Mouse (Mus musculus) lung, embryonic 14.5 days (tissue): ENCODE results near the gene Mrpl52. TPM values are rescaled to one million over a fixed set of nuclear protein-coding genes. Genes with fewer than 3 reads are reported as not detected.
A peak's percentile ranks its signal among the peaks of the same experiment; 100 is the strongest.

Experiments
- ATAC-seq: fragments of 200-750 bp; cut with Nextera tagmentation; 2 replicates; pipeline ENCODE4 v1.8.0; 2017; ENCODE audit warnings: mild to moderate bottlenecking, moderate TSS enrichment, moderate library complexity; ENCODE audit not compliant: insufficient read depth
- DNase-seq: peaks from one replicate; pipeline ENCODE4 v3.0.0-alpha.2; 2015
- H3K27ac ChIP-seq: fragments of 300-500 bp; sonication (generic); 2 replicates; pipeline ENCODE4 v1.5.1; 2014; ENCODE audit warnings: low read depth, mild to moderate bottlenecking, moderate library complexity
- H3K27me3 ChIP-seq: fragments of 300-500 bp; sonication (generic); 2 replicates; pipeline ENCODE4 v1.6.1; 2014; ENCODE audit warnings: low read length, control low read depth; ENCODE audit not compliant: insufficient read depth
- H3K36me3 ChIP-seq: fragments of 300-500 bp; sonication (generic); 2 replicates; pipeline ENCODE4 v1.6.1; 2014; ENCODE audit warnings: control low read depth; ENCODE audit not compliant: insufficient read depth
- H3K4me1 ChIP-seq: fragments of 300-500 bp; sonication (generic); 2 replicates; pipeline ENCODE4 v1.6.1; 2014; ENCODE audit warnings: antibody characterized with exemption, control low read depth; ENCODE audit not compliant: insufficient read depth
- H3K4me2 ChIP-seq: fragments of 300-500 bp; sonication (generic); 2 replicates; pipeline ENCODE4 v1.6.1; 2014; ENCODE audit warnings: mild to moderate bottlenecking
- H3K4me3 ChIP-seq: fragments of 300-500 bp; sonication (generic); 2 replicates; pipeline ENCODE4 v1.5.1; 2014; ENCODE audit warnings: low read depth, low read length
- H3K9ac ChIP-seq: fragments of 300-500 bp; sonication (generic); 2 replicates; pipeline ENCODE4 v1.6.1; 2014
- H3K9me3 ChIP-seq: fragments of 300-500 bp; sonication (generic); 2 replicates; pipeline ENCODE4 v1.6.1; 2016; ENCODE audit warnings: low read depth, low read length, control low read depth
- CTCF ChIP-seq: IDR thresholded peaks from 2 replicates; pipeline ENCODE4 v1.5.1; 2016; ENCODE audit warnings: antibody characterized with exemption, low read depth
- WGBS: fragments of 180-500 bp; shearing (Covaris S2); extraction: QIAGEN DNeasy Blood & Tissue Kit; methylation state at CpG from one replicate; pipeline ENCODE4 v1.1.7; 2014; 5-methylcytosine and 5-hydroxymethylcytosine counted together
- polyA plus RNA-seq: library from polyadenylated mRNA; unstranded; fragments of >200 nt; fragmentation: Nextera tagmentation; extraction: Ambion mirVana; gene quantifications from 2 replicates; pipeline ENCODE4 v1.2.1, GENCODE M21; 2014

The Mrpl52 gene
- polyA plus RNA-seq, 1 experiment from 2014 or later, result 274 TPM

DNA sequence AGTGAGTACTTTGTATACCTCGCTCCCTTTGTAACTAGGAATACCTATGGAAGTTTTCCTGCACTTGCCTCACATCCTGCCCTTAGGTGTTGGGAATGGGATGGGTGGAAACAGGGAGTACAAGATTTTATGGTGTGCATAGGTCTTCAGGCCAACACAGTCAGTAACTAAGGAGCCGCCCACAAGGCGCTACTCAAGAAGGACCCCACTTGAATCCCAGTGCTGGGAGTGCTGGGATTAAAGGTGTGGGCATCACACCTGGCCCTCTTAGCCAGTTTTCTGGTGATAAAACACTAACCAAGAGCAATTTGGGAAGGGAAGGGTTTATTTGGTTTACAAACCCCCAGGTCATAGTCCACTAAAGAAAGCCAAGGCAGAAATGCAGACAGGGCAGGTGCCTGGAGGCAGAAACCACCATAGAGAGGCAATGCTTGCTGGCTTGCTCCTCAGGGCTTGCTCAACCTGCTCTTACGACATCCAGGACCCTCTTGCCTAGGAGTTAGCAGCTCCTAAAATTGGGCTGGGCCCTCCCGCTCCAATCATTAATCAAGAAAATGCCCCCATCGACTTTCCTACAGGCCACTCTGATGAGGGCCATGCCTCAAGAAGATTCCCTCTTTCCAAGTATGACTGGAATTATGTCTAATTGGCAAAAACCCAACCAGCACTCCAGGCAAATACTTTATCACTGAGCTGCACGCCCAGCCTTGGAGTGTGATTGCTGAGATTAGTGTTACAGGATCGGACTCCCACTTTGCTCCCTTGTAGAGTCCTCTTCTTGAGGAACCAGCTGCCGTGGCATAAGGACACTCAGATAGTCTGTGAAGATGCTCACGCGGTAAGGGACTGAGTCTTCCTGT lies 28.2 kb downstream of the Mrpl52 start:
- Histone ChIP-seq H3K27me3 (no peaks in the 10 kb centered on the region), H3K27ac (no peak overlapping the region; the same call in 1 of the 2 replicates), H3K36me3 (no peaks in the 10 kb centered on the region), H3K4me2 (no peak overlapping the region), H3K9me3 (no peaks in the 10 kb centered on the region), H3K4me1 (no peaks in the 10 kb centered on the region), H3K9ac (no peak overlapping the region), H3K4me3 (no peak overlapping the region)
- ATAC-seq (peak; percentile 64), DNase-seq (peak; percentile 76)
- no peak for TF ChIP-seq CTCF
- WGBS, result 55% methylated on average over 11 of the region's 11 CpGs

DNA sequence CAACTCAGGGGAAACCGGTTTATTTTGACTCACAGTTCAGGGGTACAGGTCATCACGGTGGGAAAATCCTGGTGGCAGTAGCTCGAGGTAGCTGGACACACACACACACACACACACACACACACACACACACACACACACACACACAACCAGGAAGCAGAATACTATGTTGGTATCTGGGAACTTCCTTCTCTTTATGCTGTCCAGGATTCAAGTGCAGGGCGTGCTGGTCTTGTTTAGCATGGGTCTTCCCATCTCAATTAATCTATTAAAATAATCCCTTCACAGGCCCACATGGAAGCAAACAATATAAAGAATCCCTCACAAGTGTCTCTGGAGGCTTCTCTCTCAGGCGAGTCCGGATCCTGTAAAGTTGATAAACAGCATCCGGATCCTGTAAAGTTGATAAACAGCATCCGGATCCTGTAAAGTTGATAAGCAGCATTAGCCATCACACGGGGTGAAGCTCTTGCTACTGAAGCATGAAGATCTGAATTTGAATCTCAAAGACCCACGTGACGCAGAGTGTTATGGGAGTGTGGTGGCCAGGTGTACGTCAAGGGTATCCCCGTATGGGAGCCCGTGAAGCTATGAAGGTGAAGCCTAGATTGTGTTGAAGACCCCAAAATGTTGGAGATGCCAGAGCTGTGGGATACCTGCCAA lies 31.3 kb downstream of the Mrpl52 start:
- H3K4me2 ChIP-seq, result no peak overlapping the region
- no peaks in the 10 kb centered on the region for H3K4me1 ChIP-seq
- ATAC-seq (no peak), DNase-seq (no peak)
- no peaks in the 10 kb centered on the region for H3K9me3 ChIP-seq
- H3K9ac ChIP-seq, result no peak overlapping the region
- no peak overlapping the region for H3K4me3 ChIP-seq
- H3K27ac ChIP-seq, result no peak overlapping the region
- TF ChIP-seq CTCF, result no peak
- no peaks in the 10 kb centered on the region for H3K36me3 ChIP-seq
- 77% methylated on average over 14 of the region's 14 CpGs for WGBS
- H3K27me3 ChIP-seq, result no peaks in the 10 kb centered on the region

DNA sequence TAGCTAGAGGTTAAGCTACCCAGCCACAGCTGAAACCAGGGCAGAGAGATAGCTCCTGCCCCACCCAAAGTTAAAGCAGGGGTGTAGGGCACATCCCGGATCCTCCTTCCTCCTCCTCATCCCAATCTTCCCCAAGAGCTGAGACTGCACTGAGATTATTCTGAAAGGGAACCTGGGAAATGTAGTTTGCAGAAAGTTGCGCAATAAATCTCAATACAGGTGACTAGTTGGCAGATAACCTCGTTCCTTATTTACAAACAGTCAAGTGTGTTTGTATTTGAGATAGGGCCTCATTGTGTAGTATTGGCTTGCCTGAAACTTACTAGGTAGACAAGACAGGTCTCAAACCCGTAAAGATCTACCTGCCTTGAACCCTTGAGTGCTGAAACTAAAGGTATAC lies 35.4 kb downstream of the Mrpl52 start:
- Histone ChIP-seq H3K4me3 (no peak overlapping the region), H3K36me3 (peaks cover 8% of the 10 kb centered on the region; the same call in 1 of the 2 replicates), H3K4me2 (no peak overlapping the region), H3K27ac (no peak overlapping the region), H3K9me3 (no peaks in the 10 kb centered on the region), H3K9ac (no peak overlapping the region), H3K4me1 (peaks cover 4% of the 10 kb centered on the region; the same call in 1 of the 2 replicates), H3K27me3 (no peaks in the 10 kb centered on the region)
- 69% methylated on average over 4 of the region's 4 CpGs for WGBS
- ATAC-seq (no peak), DNase-seq (no peak)
- TF ChIP-seq CTCF, result no peak

DNA sequence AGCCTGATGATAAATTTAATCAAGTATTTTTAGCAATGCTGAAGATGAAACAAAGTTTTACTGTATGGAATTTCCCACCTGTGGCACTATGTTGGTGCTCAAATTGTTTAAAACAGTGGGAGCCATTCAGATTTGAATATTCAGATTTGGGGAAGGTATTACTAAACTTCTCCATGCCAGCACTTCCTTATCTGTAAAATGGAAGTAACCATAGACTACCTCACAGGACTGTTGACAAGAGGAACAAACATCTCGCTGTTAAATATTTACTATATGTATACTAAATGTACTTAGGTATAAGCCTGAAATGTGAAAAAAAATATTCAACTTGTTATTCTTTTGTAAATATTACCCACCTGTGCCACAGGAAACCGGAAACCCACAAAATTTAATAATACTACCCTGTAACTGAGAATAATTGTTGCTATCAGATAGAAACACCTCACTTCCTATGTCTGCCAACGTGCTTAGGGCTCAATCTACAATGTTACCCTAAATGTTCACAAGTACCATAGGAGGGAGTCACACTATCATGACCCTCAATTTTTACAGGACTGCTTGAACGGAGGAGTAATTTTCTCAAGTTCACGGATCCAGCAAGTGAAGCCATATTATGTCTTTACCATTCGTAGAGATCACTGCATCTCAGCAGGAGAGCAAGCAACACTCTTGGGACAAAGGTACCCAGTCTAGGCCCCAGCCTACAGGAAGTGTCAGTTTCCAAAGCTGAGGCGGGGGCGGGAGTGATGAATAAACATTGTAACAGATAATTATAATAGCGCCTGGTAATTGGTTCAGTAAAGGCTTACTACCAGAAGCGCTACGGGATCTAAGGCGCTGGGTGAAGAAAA lies 36.6 kb downstream of the Mrpl52 start:
- Histone ChIP-seq H3K27ac (peak overlapping the region; percentile 79), H3K4me1 (peaks cover 4% of the 10 kb centered on the region; the same call in 1 of the 2 replicates), H3K27me3 (no peaks in the 10 kb centered on the region), H3K9me3 (no peaks in the 10 kb centered on the region), H3K4me3 (peak overlapping the region; percentile 85), H3K9ac (peak overlapping the region; percentile 81), H3K36me3 (peaks cover 19% of the 10 kb centered on the region), H3K4me2 (peak overlapping the region; percentile 86)
- WGBS, result 11% methylated on average over 12 of the region's 12 CpGs
- ATAC-seq, result peak; percentile 32
- TF ChIP-seq CTCF, result no peak
- DNase-seq, result no peak

DNA sequence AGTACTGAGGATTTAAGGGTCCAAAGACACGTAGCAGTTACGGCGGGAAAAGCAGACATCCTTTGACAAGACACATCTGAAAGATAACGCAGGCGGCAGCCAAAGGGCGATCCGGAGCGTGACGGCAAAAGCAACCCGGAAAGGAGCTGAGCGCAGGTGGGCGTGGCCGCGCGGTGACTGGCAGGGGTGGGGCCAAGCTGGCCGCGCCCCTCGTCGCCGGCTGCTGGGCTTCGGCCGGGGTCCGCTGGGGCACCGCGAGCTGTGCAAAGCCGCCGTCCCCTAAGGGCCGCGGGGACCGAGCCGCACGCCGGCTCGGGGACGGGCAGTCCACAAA lies 37.2 kb downstream of the Mrpl52 start, which contains the start of gene Lrp10:
TSS of gene Lrp10 (plus strand) at position 179 of the 334 bp plus-strand sequence.
- WGBS, result under 1% methylated on average over 32 of the region's 35 CpGs
- Histone ChIP-seq H3K9me3 (no peaks in the 10 kb centered on the region), H3K27ac (peak within 1 kb of the TSS; percentile 79), H3K4me2 (peak within 1 kb of the TSS; percentile 86), H3K9ac (peak within 1 kb of the TSS; percentile 81), H3K36me3 (peaks cover 25% of the 10 kb centered on the region), H3K4me1 (peaks cover 4% of the 10 kb centered on the region; the same call in 1 of the 2 replicates), H3K4me3 (peak within 1 kb of the TSS; percentile 85), H3K27me3 (no peaks in the 10 kb centered on the region)
- DNase-seq (peak; percentile 93), ATAC-seq (peak; percentile 92)
- TF ChIP-seq CTCF, result no peak

DNA sequence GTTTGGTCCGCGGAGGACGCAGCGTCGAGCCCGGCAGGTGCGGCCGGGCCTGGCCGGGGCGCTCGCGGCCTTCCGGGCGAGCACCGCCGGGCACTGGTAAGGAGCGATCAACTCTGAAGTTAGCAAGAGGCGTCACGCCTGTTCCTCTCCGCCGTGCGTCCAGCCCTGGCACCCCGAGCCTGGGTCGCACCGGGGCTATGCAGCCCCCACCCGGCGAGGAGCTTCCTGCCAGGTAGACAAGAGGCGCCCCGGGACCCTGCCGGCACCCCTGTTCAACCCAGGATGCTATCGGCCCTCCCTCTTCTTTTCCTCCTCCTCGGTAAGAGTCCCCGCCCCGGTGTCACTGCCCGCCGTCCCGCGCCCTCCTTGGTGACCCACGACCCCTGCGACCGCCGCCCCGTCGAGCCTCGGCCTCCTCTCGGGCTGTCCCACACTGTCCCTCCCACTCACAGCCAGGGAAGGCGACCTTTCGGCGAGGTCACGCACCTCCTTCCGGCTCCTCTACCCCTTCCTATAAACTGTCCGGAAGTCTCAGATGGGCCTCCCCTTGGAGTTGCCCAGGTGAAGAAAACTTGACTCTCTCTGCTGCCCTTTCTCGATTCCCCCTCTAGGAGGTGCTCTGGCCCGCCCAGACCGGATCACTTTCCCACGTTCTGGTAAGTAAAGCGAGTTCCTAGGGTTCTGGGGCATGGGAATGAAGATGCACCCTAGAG lies 37.7 kb downstream of the Mrpl52 start:
- Histone ChIP-seq H3K27ac (peak overlapping the region; percentile 79), H3K36me3 (peaks cover 30% of the 10 kb centered on the region), H3K27me3 (no peaks in the 10 kb centered on the region), H3K4me2 (peak overlapping the region; percentile 86), H3K4me3 (peak overlapping the region; percentile 85), H3K4me1 (peaks cover 4% of the 10 kb centered on the region; the same call in 1 of the 2 replicates), H3K9ac (peak overlapping the region; percentile 81), H3K9me3 (no peaks in the 10 kb centered on the region)
- DNase-seq, result peak; percentile 84
- TF ChIP-seq CTCF, result peak; percentile 67
- 2% methylated on average over 45 of the region's 57 CpGs for WGBS
- peak; percentile 83 for ATAC-seq
